Comparison of ENCODE assay signal across 8 mouse cellular contexts in genomic region chr19:10979184-10980168, GRCm38 (mm10). TPM values are rescaled to one million over a fixed set of nuclear protein-coding genes. Genes with fewer than 3 reads are reported as not detected.
DNase-seq lines count a peak whose midpoint lies in the region; ATAC-seq and TF ChIP-seq lines count a peak whose summit lies in the region.

No protein-coding gene starts in this region.

- peak; percentile 75 for ATAC-seq in cerebellum, adult (ENCODE audit: insufficient number of reproducible peaks, low FRiP score, low TSS enrichment)
- peak; percentile 47; the same call in 1 of the 2 replicates for ATAC-seq in forebrain, embryonic 15.5 days (replicated peaks)
- peak; percentile 21; the same call in 1 of the 2 replicates for ATAC-seq in liver, embryonic 16.5 days (ENCODE audit: low read depth)
- ATAC-seq in neural tube, embryonic 11.5 days (ENCODE audit: insufficient read depth, low FRiP score, low TSS enrichment) = peak; percentile 67; the same call in 1 of the 2 replicates
- peak; percentile 29; the same call in 1 of the 2 replicates for ATAC-seq in stomach, embryonic 16.5 days (ENCODE audit: insufficient read depth, low FRiP score)

- peak overlapping the region; percentile 22; the same call in 1 of the 2 replicates for H3K4me2 ChIP-seq in forebrain, embryonic 15.5 days (replicated peaks)
- H3K4me2 ChIP-seq in liver, embryonic 16.5 days (ENCODE audit: low read depth, low read length) = peak overlapping the region; percentile 10
- H3K4me2 ChIP-seq in neural tube, embryonic 11.5 days (ENCODE audit: low read depth) = peak overlapping the region; percentile 17; the same call in 1 of the 2 replicates
- H3K4me2 ChIP-seq in stomach, embryonic 16.5 days (ENCODE audit: low read depth, low read length) = peak overlapping the region; percentile 35

- H3K27me3 ChIP-seq in E14TG2a.4 (ENCODE audit: insufficient read depth, low read length) = peaks cover 8% of the 10 kb centered on the region
- no peaks in the 10 kb centered on the region for H3K27me3 ChIP-seq in forebrain, embryonic 15.5 days
- H3K27me3 ChIP-seq in liver, embryonic 16.5 days (ENCODE audit: control insufficient read depth, insufficient read depth, low read depth, low read length) = no peaks in the 10 kb centered on the region
- H3K27me3 ChIP-seq in neural tube, embryonic 11.5 days (ENCODE audit: control insufficient read depth, insufficient read depth, low read length) = no peaks in the 10 kb centered on the region
- H3K27me3 ChIP-seq in stomach, embryonic 16.5 days (ENCODE audit: control insufficient read depth, insufficient read depth, low read length) = no peaks in the 10 kb centered on the region

- peak overlapping the region; percentile 53 for H3K4me3 ChIP-seq in E14TG2a.4 (replicated peaks; ENCODE audit: low read length)
- no peak overlapping the region for H3K4me3 ChIP-seq in forebrain, embryonic 15.5 days
- no peak overlapping the region for H3K4me3 ChIP-seq in liver, embryonic 16.5 days (ENCODE audit: low read depth, low read length)
- no peak overlapping the region for H3K4me3 ChIP-seq in neural tube, embryonic 11.5 days (ENCODE audit: low read depth, low read length)
- no peak overlapping the region for H3K4me3 ChIP-seq in stomach, embryonic 16.5 days (replicated peaks; ENCODE audit: low read length)

- no peak overlapping the region for H3K9ac ChIP-seq in forebrain, embryonic 15.5 days (replicated peaks)
- H3K9ac ChIP-seq in liver, embryonic 16.5 days (ENCODE audit: low read depth, low read length) = 0 out of 2 replicates have a peak overlapping the region, but pooled peaks have one; percentile 9
- 0 out of 2 replicates have a peak overlapping the region, but pooled peaks have one; percentile 15 for H3K9ac ChIP-seq in neural tube, embryonic 11.5 days (ENCODE audit: low read length)
- peak overlapping the region; percentile 25 for H3K9ac ChIP-seq in stomach, embryonic 16.5 days (ENCODE audit: low read length)

- 13% methylated on average over 18 of the region's 18 CpGs for WGBS in forebrain, embryonic 15.5 days
- WGBS in liver, embryonic 16.5 days (ENCODE audit: insufficient replicate concordance) = 7% methylated on average over 18 of the region's 18 CpGs
- WGBS in neural tube, embryonic 11.5 days = 16% methylated on average over 18 of the region's 18 CpGs
- WGBS in stomach, embryonic 16.5 days = 14% methylated on average over 18 of the region's 18 CpGs

- no peaks in the 10 kb centered on the region for H3K9me3 ChIP-seq in E14TG2a.4 (ENCODE audit: low read length)
- H3K9me3 ChIP-seq in forebrain, embryonic 15.5 days = no peaks in the 10 kb centered on the region
- no peaks in the 10 kb centered on the region for H3K9me3 ChIP-seq in liver, embryonic 16.5 days (replicated peaks; ENCODE audit: control insufficient read depth, low read length)
- no peaks in the 10 kb centered on the region for H3K9me3 ChIP-seq in neural tube, embryonic 11.5 days (ENCODE audit: control insufficient read depth, low read length)
- no peaks in the 10 kb centered on the region for H3K9me3 ChIP-seq in stomach, embryonic 16.5 days (replicated peaks; ENCODE audit: control insufficient read depth, low read length)

- peak; percentile 91 for TF ChIP-seq CTCF in E14TG2a.4 (conservative IDR thresholded peaks at IDR 0.05; ENCODE audit: low read length)

- DNase-seq in heart, postnatal 14 days = peak; percentile 83 to 87
- DNase-seq in kidney, postnatal 4 days = peak; percentile 89 to 92
- DNase-seq in neural tube, embryonic 11.5 days (ENCODE audit: low spot score) = peak; percentile 75

- no peaks in the 10 kb centered on the region for H3K36me3 ChIP-seq in E14TG2a.4 (ENCODE audit: insufficient read depth, low read length)
- H3K36me3 ChIP-seq in forebrain, embryonic 15.5 days = no peaks in the 10 kb centered on the region
- no peaks in the 10 kb centered on the region for H3K36me3 ChIP-seq in liver, embryonic 16.5 days (ENCODE audit: control insufficient read depth, insufficient read depth)
- H3K36me3 ChIP-seq in neural tube, embryonic 11.5 days (ENCODE audit: control insufficient read depth, insufficient read depth, low read length) = no peaks in the 10 kb centered on the region
- H3K36me3 ChIP-seq in stomach, embryonic 16.5 days (ENCODE audit: control insufficient read depth, insufficient read depth, low read length) = no peaks in the 10 kb centered on the region

- H3K27ac ChIP-seq in forebrain, embryonic 15.5 days (replicated peaks) = no peak overlapping the region
- peak overlapping the region; percentile 19; the same call in 1 of the 2 replicates for H3K27ac ChIP-seq in liver, embryonic 16.5 days (ENCODE audit: low read length)
- H3K27ac ChIP-seq in neural tube, embryonic 11.5 days (ENCODE audit: low read depth, low read length) = no peak overlapping the region
- H3K27ac ChIP-seq in stomach, embryonic 16.5 days (ENCODE audit: low read length) = no peak overlapping the region

- intact Hi-C loops in heart, postnatal 14 days (cut with DNase I) = no loop called here

- H3K4me1 ChIP-seq in E14TG2a.4 (replicated peaks; ENCODE audit: low read depth, low read length) = peaks cover 48% of the 10 kb centered on the region
- H3K4me1 ChIP-seq in forebrain, embryonic 15.5 days = no peaks in the 10 kb centered on the region
- H3K4me1 ChIP-seq in liver, embryonic 16.5 days (ENCODE audit: control insufficient read depth, low read depth, low read length) = peaks cover 4% of the 10 kb centered on the region
- H3K4me1 ChIP-seq in neural tube, embryonic 11.5 days (ENCODE audit: control insufficient read depth, insufficient read depth, low read length) = no peaks in the 10 kb centered on the region
- peaks cover 16% of the 10 kb centered on the region for H3K4me1 ChIP-seq in stomach, embryonic 16.5 days (ENCODE audit: control insufficient read depth, insufficient read depth, low read length)

RNA-seq across cellular contexts. Expression of gene Ms4a10, which starts 5.0 kb away (rescaled TPM):
- polyA plus RNA-seq in forebrain, embryonic 15.5 days (2015; fragmentation: Nextera tagmentation; extraction: Ambion mirVana) = not detected in 2 replicates
- not detected for total RNA-seq in heart, postnatal 14 days (2021)
- 0.31 TPM in 1 of 2 replicates, not detected in the other for polyA plus RNA-seq in liver, embryonic 16.5 days (2015; fragmentation: Nextera tagmentation; extraction: Ambion mirVana)
- polyA plus RNA-seq in neural tube, embryonic 11.5 days (2014; fragmentation: Nextera tagmentation; extraction: Ambion mirVana) = not detected in 2 replicates
- polyA plus RNA-seq in stomach, embryonic 16.5 days (2015; fragmentation: Nextera tagmentation; extraction: Ambion mirVana) = 8.0 and 11.3 TPM in 2 replicates

RNA-seq across cellular contexts. Expression of gene Ms4a15, which starts 13.6 kb away (rescaled TPM):
- 0.25 TPM in 1 of 2 replicates, not detected in the other for polyA plus RNA-seq in forebrain, embryonic 15.5 days (2015; fragmentation: Nextera tagmentation; extraction: Ambion mirVana)
- total RNA-seq in heart, postnatal 14 days (2021) = not detected
- polyA plus RNA-seq in liver, embryonic 16.5 days (2015; fragmentation: Nextera tagmentation; extraction: Ambion mirVana) = not detected in 2 replicates
- not detected in 2 replicates for polyA plus RNA-seq in neural tube, embryonic 11.5 days (2014; fragmentation: Nextera tagmentation; extraction: Ambion mirVana)
- not detected in 2 replicates for polyA plus RNA-seq in stomach, embryonic 16.5 days (2015; fragmentation: Nextera tagmentation; extraction: Ambion mirVana)

RNA-seq across cellular contexts. Expression of gene Ccdc86, which starts 30.4 kb away (rescaled TPM):
- polyA plus RNA-seq in forebrain, embryonic 15.5 days (2015; fragmentation: Nextera tagmentation; extraction: Ambion mirVana) = 19.2 and 19.4 TPM in 2 replicates
- 1 to 10 TPM; 5.3 to 6.4 TPM for total RNA-seq in heart, postnatal 14 days (2021)
- polyA plus RNA-seq in liver, embryonic 16.5 days (2015; fragmentation: Nextera tagmentation; extraction: Ambion mirVana) = 9.0 and 9.1 TPM in 2 replicates
- 23.4 and 24.1 TPM in 2 replicates for polyA plus RNA-seq in neural tube, embryonic 11.5 days (2014; fragmentation: Nextera tagmentation; extraction: Ambion mirVana)
- 23.8 and 27.5 TPM in 2 replicates for polyA plus RNA-seq in stomach, embryonic 16.5 days (2015; fragmentation: Nextera tagmentation; extraction: Ambion mirVana)

RNA-seq across cellular contexts. Expression of gene Ms4a18, which starts 38.4 kb away (rescaled TPM):
- not detected in 2 replicates for polyA plus RNA-seq in forebrain, embryonic 15.5 days (2015; fragmentation: Nextera tagmentation; extraction: Ambion mirVana)
- total RNA-seq in heart, postnatal 14 days (2021) = not detected
- polyA plus RNA-seq in liver, embryonic 16.5 days (2015; fragmentation: Nextera tagmentation; extraction: Ambion mirVana) = 0.20 TPM in 1 of 2 replicates, not detected in the other
- polyA plus RNA-seq in neural tube, embryonic 11.5 days (2014; fragmentation: Nextera tagmentation; extraction: Ambion mirVana) = not detected in 2 replicates
- 3.7 and 4.2 TPM in 2 replicates for polyA plus RNA-seq in stomach, embryonic 16.5 days (2015; fragmentation: Nextera tagmentation; extraction: Ambion mirVana)

RNA-seq across cellular contexts. Expression of gene Ptgdr2, which starts 42.5 kb away (rescaled TPM):
- polyA plus RNA-seq in forebrain, embryonic 15.5 days (2015; fragmentation: Nextera tagmentation; extraction: Ambion mirVana) = 0.06 and 0.20 TPM in 2 replicates
- total RNA-seq in heart, postnatal 14 days (2021) = under 1 TPM in 1 of 2 experiments, not detected in 1; 0.14 TPM
- 0.04 and 0.05 TPM in 2 replicates for polyA plus RNA-seq in liver, embryonic 16.5 days (2015; fragmentation: Nextera tagmentation; extraction: Ambion mirVana)
- not detected in 2 replicates for polyA plus RNA-seq in neural tube, embryonic 11.5 days (2014; fragmentation: Nextera tagmentation; extraction: Ambion mirVana)
- polyA plus RNA-seq in stomach, embryonic 16.5 days (2015; fragmentation: Nextera tagmentation; extraction: Ambion mirVana) = not detected in 2 replicates

Comparison
In these comparisons a context has a peak if more than half of its experiments do, and no peak if none do; other contexts are left out.
1. ATAC-seq: peak in every context shown above with its lines; median percentile 75 in cerebellum, adult; 67 in neural tube, embryonic 11.5 days; 47 in forebrain, embryonic 15.5 days; 29 in stomach, embryonic 16.5 days; 21 in liver, embryonic 16.5 days.